Mouse (Mus musculus) heart, postnatal 25 days (tissue): ENCODE measurements around the gene Ippk. TPM values are rescaled to one million over a fixed set of nuclear protein-coding genes. Genes with fewer than 3 reads are reported as not detected.
A peak's percentile ranks its signal among the peaks of the same experiment; 100 is the strongest.

Source experiments
- DNase-seq: peaks from one replicate; pipeline ENCODE4 v3.0.0; 2022; ENCODE audit warnings: low spot score
- intact Hi-C: fragments of 180-260 bp; cut with DNase I; formaldehyde crosslinking; loops from one replicate; pipeline ENCODE4 v1.15.1; 2025
- total RNA-seq, 2 experiments: library from RNA; stranded (reverse); gene quantifications; 2 replicates each; pipeline ENCODE4 v1.2.3; 2021

Ippk gene
- total RNA-seq, 2 experiments from 2014 or later = 5.6 to 6.4 TPM

- intact Hi-C loops = no loop called here
- DNase-seq = no peak
Measured at GRCm38 (mm10) chr13:49426736-49427135, 5.7 kb downstream of the Ippk start.

DNA sequence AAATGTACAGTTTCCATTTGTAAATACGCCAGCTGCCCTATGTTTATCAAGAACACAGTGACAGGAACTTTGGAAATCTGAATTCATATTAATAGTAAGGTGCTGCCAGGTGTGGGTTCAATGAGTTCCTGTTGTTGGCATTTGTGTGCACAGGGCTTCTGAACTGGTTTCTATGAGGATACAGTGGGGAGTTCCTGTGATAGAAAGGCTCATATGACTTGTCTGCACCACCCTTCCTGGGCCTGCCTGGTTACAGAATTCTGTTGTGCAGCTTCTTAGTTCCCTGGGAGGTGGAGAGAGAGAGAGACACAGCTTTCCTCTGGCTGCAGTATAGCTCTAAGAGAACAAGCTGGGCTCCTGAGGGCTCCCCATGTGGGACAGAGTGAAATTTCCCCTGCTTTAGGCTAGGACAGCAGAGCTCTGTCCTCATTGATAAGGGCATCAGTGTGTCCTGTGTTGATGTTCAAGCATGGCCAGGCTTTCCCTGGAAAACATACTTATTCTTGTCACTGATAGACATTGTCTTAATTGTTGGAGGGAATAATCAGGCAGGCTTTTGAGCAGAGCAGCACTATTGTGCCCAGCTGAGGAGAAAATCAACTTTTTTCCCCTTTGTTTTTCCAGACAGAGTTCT, 7.1 kb downstream of the Ippk start:
- no peak for DNase-seq
- intact Hi-C loops = no loop called here

DNA sequence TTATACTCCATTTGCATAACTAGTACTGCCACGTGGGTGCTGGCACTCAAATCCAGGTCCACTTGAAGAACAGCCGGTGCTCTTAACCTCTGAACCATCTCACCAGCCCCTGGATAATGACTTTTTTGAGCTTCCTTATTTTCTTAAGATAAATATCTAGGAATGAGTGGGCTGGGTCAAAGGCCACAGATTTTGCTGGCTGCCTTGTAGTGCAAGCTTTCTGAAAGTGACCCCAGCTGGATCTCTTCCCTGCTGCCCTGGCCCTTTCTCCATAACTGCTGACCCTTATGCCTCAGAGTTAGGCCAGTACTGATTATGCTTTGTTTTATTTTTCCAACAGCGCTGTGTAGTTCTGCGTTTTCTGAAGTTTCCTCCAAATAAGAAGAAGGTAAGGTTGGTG, 9.5 kb downstream of the Ippk start:
- intact Hi-C loops = no loop called here
- DNase-seq = no peak

- intact Hi-C loops = no loop called here
- DNase-seq = no peak
Measured at GRCm38 (mm10) chr13:49433268-49434029, 12.4 kb downstream of the Ippk start.

GRCm38 (mm10) chr13:49435745-49436144, 14.7 kb downstream of the Ippk start:
- intact Hi-C loops = no loop called here

GRCm38 (mm10) chr13:49436170-49436569, 15.1 kb downstream of the Ippk start:
- intact Hi-C loops = no loop called here
- DNase-seq = no peak

More at GRCm38 (mm10) chr13:49435745-49436144, 14.7 kb downstream of the Ippk start:
- no peak for DNase-seq

DNA sequence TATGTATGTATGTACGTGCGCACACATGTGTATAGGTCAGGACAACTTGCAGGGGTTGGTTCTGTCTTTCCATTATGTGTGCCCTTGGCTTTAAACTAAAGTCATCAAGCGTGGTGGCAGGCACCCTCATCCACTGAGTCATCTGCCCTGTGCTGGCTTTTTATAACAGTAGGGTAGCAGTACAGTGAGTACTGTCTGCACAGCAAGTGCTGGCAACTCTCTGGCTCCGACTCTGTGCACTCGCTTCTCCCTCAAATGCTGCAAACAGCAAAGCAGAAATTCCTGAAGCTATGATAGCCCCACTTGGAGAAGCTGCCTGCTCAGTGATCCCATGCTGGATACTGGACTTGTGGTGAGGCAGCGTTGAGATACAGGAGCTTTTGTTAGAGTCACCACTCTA, 23.4 kb downstream of the Ippk start:
- intact Hi-C loops = no loop called here
- no peak for DNase-seq

DNA sequence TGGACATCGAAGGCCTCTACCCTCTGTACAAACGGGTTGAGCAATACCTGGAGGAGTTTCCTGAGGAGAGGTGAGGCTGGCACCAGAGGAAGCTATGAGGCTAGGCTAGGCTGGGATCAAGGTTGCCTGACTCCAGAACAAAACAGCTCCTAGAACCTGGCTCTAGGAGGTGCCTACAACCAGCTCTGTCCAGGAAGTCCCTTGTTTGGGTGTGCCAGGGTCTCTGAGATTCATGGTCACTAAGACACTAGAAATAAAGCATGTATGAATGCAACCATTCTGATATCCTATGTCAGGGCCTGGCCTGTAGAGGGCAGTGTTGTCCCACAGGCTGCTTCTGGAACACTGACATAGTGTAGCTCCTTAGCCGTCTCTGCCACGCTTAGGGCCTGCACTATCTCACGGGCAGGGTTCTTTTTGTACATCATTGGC, 28.3 kb downstream of the Ippk start:
- intact Hi-C loops = loop anchor here (1.0 to 5.0 kb wide), 2 partner anchors 113 to 196 kb away; no protein-coding TSS in a partner anchor
- peak; percentile 57 for DNase-seq

GRCm38 (mm10) chr13:49460276-49460675, 39.2 kb downstream of the Ippk start:
- intact Hi-C loops = no loop called here
- DNase-seq = no peak

GRCm38 (mm10) chr13:49460692-49461414, 39.8 kb downstream of the Ippk start:
- intact Hi-C loops = no loop called here
- no peak for DNase-seq

- no peak for DNase-seq
- intact Hi-C loops = no loop called here
Measured at GRCm38 (mm10) chr13:49461458-49462132, 40.5 kb downstream of the Ippk start.

DNA sequence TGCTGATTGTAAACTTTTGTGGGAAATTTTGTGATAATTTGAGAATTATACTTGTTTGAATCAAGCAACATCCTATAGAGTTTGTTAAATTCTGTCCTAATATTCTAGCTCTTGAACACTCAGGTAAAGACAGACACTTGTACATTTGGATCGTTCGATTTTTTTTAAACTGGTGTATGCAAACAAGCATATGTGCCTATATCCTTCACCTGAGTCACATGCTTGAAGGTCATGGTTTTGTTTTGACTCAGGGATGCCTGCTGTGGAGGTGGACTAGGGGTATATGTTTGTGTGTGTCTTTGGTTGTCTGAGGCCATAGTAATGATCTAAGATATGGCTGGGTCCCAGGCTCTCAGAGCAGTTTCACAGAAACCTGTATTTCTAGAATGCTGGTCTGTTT, 41.9 kb downstream of the Ippk start:
- no peak for DNase-seq
- intact Hi-C loops = no loop called here

DNA sequence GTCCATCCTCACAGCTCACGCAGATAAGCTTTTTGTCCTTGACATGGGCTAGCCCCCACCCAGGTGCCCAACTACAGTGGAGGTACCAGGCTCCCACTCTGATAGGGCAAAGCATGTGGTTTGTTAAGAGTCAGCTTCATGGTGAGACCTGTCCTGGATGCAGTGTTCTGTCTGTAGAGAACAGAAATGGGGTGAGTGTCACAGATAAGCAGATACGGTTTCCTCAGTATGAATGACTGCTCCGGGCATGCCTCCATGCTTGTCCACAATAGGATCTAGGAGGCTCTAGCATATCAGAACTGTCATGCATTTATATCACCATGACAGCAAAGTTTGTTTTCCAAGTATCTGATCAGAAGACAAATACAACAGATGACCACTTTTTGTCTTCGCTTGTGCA, 44.8 kb downstream of the Ippk start:
- intact Hi-C loops = no loop called here
- no peak for DNase-seq

DNA sequence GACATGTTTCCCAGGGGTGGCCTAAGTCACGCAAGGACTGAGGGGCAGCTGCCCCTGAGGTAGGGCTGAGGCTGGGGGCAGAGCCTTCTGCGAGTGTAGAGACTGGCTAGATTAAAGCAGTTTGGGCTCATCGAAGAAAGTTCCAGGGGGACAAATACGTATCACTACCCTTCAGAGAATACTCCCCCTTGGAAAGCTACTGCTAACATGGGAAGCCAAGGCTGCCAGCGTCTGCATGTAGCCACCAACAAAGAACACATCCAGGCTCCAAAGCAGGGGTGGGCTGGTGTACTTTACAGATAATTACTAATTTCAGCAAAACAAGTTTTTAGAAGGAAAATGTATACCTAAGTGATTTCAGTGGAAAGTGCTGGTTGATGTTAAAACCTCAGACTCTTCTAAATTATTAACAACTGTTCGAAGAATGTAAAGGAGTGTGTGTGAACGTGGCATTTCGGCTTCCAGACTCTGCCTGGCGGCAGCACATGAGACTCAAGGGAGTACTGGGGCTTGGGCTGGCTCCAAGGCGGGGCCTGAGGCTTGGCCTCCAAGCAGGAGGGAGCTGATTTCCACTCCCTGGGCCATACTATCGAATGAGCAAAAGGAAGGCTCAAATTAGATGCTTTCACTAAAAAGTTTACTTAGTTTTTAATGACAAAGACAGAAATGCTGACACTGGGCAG, 45.5 kb downstream of the Ippk start:
- intact Hi-C loops = no loop called here
- DNase-seq = peak; percentile 53

DNA sequence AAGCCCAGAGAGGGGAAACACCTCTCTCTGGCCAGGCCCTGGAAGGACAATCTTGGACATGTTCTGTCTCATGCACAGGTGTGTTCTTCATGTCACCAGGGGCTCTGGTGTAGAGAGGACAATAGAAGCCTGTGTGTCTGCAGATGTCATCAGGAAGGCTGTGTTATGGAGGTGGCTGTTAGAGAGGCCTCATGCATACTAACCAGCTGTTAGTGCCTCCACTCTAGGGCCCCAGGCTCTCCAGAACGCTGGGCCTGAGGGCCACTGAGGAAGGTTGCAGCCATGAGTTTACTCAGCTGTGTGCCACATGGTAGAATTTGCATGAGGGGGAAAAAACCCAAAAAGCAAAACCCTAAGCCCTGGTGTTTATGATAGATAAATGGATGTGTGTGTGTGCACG, 46.5 kb downstream of the Ippk start:
- intact Hi-C loops = no loop called here

DNA sequence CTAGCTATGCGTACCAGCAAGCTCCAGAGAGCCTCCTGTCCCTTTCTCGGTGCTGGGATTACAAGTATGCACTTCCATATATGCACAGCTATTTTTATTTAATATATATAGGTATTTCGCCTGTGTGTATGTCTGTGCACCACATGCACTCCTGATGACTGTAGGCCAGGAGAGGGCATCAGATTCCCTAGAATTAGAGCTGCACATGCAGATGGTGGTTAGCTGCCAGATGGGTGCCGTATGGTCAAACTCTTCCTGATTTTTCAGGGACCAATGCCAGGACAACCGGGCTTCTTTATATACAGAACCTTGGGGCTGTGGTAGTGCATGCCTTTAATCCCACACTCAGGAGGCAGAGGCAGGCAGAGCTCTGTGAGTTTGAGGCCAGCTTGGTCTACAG, 48.0 kb downstream of the Ippk start:
- no peak for DNase-seq
- intact Hi-C loops = no loop called here

More for the DNA sequence above, 46.5 kb downstream of the Ippk start:
- DNase-seq = no peak

DNA sequence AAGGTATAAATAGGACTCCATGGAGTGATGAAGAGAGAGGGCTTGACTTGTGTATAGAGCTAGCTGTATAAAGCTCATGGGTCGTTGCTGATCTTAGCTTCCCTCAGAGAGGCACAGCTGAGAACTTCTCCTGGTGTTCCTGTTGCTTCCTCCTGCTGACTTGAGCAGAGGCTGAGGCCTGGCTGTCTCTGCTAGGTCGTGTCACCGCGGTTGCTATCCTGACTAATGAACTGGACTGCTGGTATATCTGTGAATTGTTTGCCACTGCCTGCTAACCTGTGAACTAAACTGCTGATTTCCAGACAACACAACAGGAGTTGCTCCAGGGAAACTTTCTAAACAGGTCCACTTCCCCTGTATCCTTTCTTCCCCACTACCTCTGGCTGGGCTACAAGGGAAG, 49.3 kb downstream of the Ippk start:
- intact Hi-C loops = loop anchor here (5.0 kb wide), 1 partner anchor 77 kb away; no protein-coding TSS in a partner anchor
- no peak for DNase-seq

- DNase-seq = no peak
- intact Hi-C loops = loop anchor here (5.0 kb wide), 1 partner anchor 76 kb away; no protein-coding TSS in a partner anchor
Measured at GRCm38 (mm10) chr13:49470806-49471205, 49.8 kb downstream of the Ippk start.

GRCm38 (mm10) chr13:49471981-49472675, 51.1 kb downstream of the Ippk start:
- intact Hi-C loops = loop anchor here (5.0 kb wide), 1 partner anchor 75 kb away; no protein-coding TSS in a partner anchor
- DNase-seq = no peak
